8 mouse cellular contexts compared by ENCODE assay signal in genomic region chr19:38836438-38837170, GRCm38 (mm10). TPM values are rescaled to one million over a fixed set of nuclear protein-coding genes. Genes with fewer than 3 reads are reported as not detected.
DNase-seq lines count a peak whose midpoint lies in the region; ATAC-seq and TF ChIP-seq lines count a peak whose summit lies in the region.

Gene Tbc1d12, plus strand, starts transcription at chr19:38836579.

- H3K4me3 ChIP-seq in bone marrow, adult 2 months (replicated peaks; ENCODE audit: control insufficient read depth, low read depth, low read length): peak within 1 kb of the TSS; percentile 76
- H3K4me3 ChIP-seq in embryonic facial prominence, embryonic 15.5 days (replicated peaks): peak within 1 kb of the TSS; percentile 80
- H3K4me3 ChIP-seq in kidney, embryonic 14.5 days (ENCODE audit: low read length): peak within 1 kb of the TSS; percentile 87
- H3K4me3 ChIP-seq in limb, embryonic 15.5 days: peak within 1 kb of the TSS; percentile 86

- no peaks in the 10 kb centered on the region for H3K27me3 ChIP-seq in embryonic facial prominence, embryonic 15.5 days
- no peaks in the 10 kb centered on the region for H3K27me3 ChIP-seq in kidney, embryonic 14.5 days (ENCODE audit: control insufficient read depth, insufficient read depth, low read length)
- no peaks in the 10 kb centered on the region for H3K27me3 ChIP-seq in limb, embryonic 15.5 days

- peak; percentile 37; the same call in 1 of the 2 replicates for TF ChIP-seq POLR2A in bone marrow, adult 2 months (IDR thresholded peaks at IDR 0.05; ENCODE audit: borderline replicate concordance, control insufficient read depth, low read depth, low read length)

- H3K27ac ChIP-seq in bone marrow, adult 2 months (ENCODE audit: control insufficient read depth, insufficient read depth, low read depth, low read length, poor library complexity): peak within 1 kb of the TSS; percentile 90
- H3K27ac ChIP-seq in embryonic facial prominence, embryonic 15.5 days (replicated peaks): peak within 1 kb of the TSS; percentile 88
- H3K27ac ChIP-seq in kidney, embryonic 14.5 days (ENCODE audit: low read depth, low read length): peak within 1 kb of the TSS; percentile 86
- H3K27ac ChIP-seq in limb, embryonic 15.5 days: peak within 1 kb of the TSS; percentile 90

- under 1% methylated on average over 101 of the region's 101 CpGs for WGBS in bone marrow, adult 2 months
- under 1% methylated on average over 85 of the region's 101 CpGs for WGBS in embryonic facial prominence, embryonic 15.5 days
- under 1% methylated on average over 73 of the region's 101 CpGs for WGBS in kidney, embryonic 14.5 days
- WGBS in limb, embryonic 15.5 days: under 1% methylated on average over 91 of the region's 101 CpGs

- DNase-seq in 416B (ENCODE audit: low read depth): peak; percentile 87
- peak; percentile 92 to 94 for DNase-seq in heart, adult 9 months (ENCODE audit: low spot score in 2 of 2)
- DNase-seq in monocyte, adult 2 months (ENCODE audit: low read depth in 1 of 2, low spot score in 2 of 2): peak; percentile 61 to 77
- peak; percentile 91 for DNase-seq in spleen, postnatal 36 days (ENCODE audit: low spot score in 2 of 2)

- no peaks in the 10 kb centered on the region for H3K9me3 ChIP-seq in embryonic facial prominence, embryonic 15.5 days (replicated peaks)
- H3K9me3 ChIP-seq in kidney, embryonic 14.5 days (ENCODE audit: control insufficient read depth, low read length): no peaks in the 10 kb centered on the region
- H3K9me3 ChIP-seq in limb, embryonic 15.5 days: no peaks in the 10 kb centered on the region

- peak within 1 kb of the TSS; percentile 72 for H3K4me2 ChIP-seq in embryonic facial prominence, embryonic 15.5 days (replicated peaks)
- H3K4me2 ChIP-seq in kidney, embryonic 14.5 days (replicated peaks; ENCODE audit: low read depth, low read length): peak within 1 kb of the TSS; percentile 57
- peak within 1 kb of the TSS; percentile 69 for H3K4me2 ChIP-seq in limb, embryonic 15.5 days

- no peaks in the 10 kb centered on the region for H3K4me1 ChIP-seq in bone marrow, adult 2 months (ENCODE audit: control insufficient read depth, insufficient read depth, low read length)
- peaks cover 12% of the 10 kb centered on the region; the same call in 1 of the 2 replicates for H3K4me1 ChIP-seq in embryonic facial prominence, embryonic 15.5 days
- no peaks in the 10 kb centered on the region for H3K4me1 ChIP-seq in kidney, embryonic 14.5 days (ENCODE audit: control insufficient read depth, insufficient read depth, low read length)
- 0 out of 2 replicates have a peak, but pooled peaks cover 11% of the 10 kb centered on the region for H3K4me1 ChIP-seq in limb, embryonic 15.5 days

- TF ChIP-seq CTCF in bone marrow, adult 2 months (IDR thresholded peaks at IDR 0.05; ENCODE audit: control insufficient read depth, insufficient read depth, low read length): no peak

- peak; percentile 89 for ATAC-seq in embryonic facial prominence, embryonic 15.5 days (ENCODE audit: insufficient number of reproducible peaks, low FRiP score, low TSS enrichment, low read depth)
- peak; percentile 92 for ATAC-seq in kidney, embryonic 14.5 days (ENCODE audit: low FRiP score, low TSS enrichment)
- peak; percentile 85 for ATAC-seq in limb, embryonic 15.5 days (ENCODE audit: insufficient number of reproducible peaks, low FRiP score, low TSS enrichment, low read depth)

- no peaks in the 10 kb centered on the region for H3K36me3 ChIP-seq in embryonic facial prominence, embryonic 15.5 days
- no peaks in the 10 kb centered on the region for H3K36me3 ChIP-seq in kidney, embryonic 14.5 days (ENCODE audit: control insufficient read depth, insufficient read depth, low read length)
- no peaks in the 10 kb centered on the region for H3K36me3 ChIP-seq in limb, embryonic 15.5 days

- peak within 1 kb of the TSS; percentile 72 for H3K9ac ChIP-seq in embryonic facial prominence, embryonic 15.5 days
- H3K9ac ChIP-seq in kidney, embryonic 14.5 days (ENCODE audit: low read depth, low read length): peak within 1 kb of the TSS; percentile 85
- H3K9ac ChIP-seq in limb, embryonic 15.5 days: peak within 1 kb of the TSS; percentile 78

RNA-seq across cellular contexts. Expression of gene Tbc1d12, which starts in this region (rescaled TPM):
- 0.70 and 2.4 TPM in 2 replicates for polyA plus RNA-seq in bone marrow, adult 2 months (2011; ENCODE audit: insufficient read depth, insufficient read length, low replicate concordance, missing spikeins)
- polyA plus RNA-seq in embryonic facial prominence, embryonic 15.5 days (2015; fragmentation: Nextera tagmentation; extraction: Ambion mirVana): 2.8 and 3.6 TPM in 2 replicates
- polyA plus RNA-seq in kidney, embryonic 14.5 days (2014; fragmentation: Nextera tagmentation; extraction: Ambion mirVana): 2.6 and 3.9 TPM in 2 replicates
- 2.4 and 2.8 TPM in 2 replicates for polyA plus RNA-seq in limb, embryonic 15.5 days (2015; fragmentation: Nextera tagmentation; extraction: Ambion mirVana)

Comparison
In these comparisons a context has a peak if more than half of its experiments do, and no peak if none do; other contexts are left out.
1. Peak in every context shown above with its lines: DNase-seq, ATAC-seq, H3K4me3 ChIP-seq and H3K27ac ChIP-seq.